Mouse (Mus musculus) large intestine, adult 2 months (tissue): ENCODE measurements around the gene Thrsp. TPM values are rescaled to one million over a fixed set of nuclear protein-coding genes. Genes with fewer than 3 reads are reported as not detected.

Experiments used
- DNase-seq: peaks from one replicate; pipeline ENCODE4 v3.0.0-alpha.2; 2012; ENCODE audit warnings: low read depth, low spot score
- WGBS: fragments of 180-500 bp; shearing (Covaris S2); methylation state at CpG from one replicate; pipeline ENCODE4 v1.1.7; 2018; 5-methylcytosine and 5-hydroxymethylcytosine counted together
- polyA plus RNA-seq: library from polyadenylated mRNA; depleted of rRNA; stranded (reverse); fragments of >200 nt; gene quantifications from 2 replicates; pipeline ENCODE4 v1.2.3, GENCODE M21; 2012

Thrsp gene
- polyA plus RNA-seq, 1 experiment: 18.1 TPM

DNA sequence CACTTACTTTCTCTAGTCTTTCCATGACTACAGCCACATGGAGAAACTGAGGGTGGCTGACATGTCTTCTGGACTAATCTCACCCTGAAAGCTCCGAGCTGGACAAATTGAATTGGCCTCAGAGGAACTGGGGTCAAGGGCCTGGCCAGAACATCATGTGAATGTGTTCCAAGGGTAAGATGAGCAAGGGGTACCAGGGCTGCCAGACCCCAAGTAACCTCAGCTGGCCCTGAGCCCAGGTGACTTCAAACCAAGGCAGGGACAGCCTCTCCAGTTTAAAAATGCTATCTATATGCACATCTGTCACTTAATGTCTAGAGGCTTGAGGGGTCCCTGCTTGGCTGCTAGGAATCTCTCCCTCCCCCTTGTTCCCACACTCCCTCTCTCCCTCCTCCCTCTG is 2.9 kb upstream of the Thrsp start:
- 81% methylated on average over 1 of the region's 1 CpGs for WGBS
- no peak for DNase-seq

DNA sequence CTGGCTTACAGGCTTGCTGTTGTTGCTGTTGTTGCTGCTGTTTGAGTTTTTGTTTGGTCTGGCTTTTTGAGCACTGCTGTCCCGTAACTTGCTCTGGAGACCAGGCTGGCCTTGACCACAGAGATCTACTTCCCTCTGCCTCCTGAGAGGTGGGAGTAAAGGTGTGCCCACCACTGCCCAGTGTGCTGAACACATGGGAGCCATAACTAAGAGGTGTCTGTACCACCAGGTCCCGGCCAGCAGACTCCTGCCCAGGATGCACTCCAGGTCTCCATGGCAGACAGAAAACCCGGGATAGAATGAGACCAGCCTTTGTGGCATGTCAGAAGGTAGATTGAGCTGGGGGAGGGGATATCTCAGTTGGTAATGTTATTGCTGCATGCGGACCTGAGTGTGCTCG is 1.6 kb upstream of the Thrsp start:
- no peak for DNase-seq
- WGBS: 85% methylated on average over 5 of the region's 5 CpGs

DNA sequence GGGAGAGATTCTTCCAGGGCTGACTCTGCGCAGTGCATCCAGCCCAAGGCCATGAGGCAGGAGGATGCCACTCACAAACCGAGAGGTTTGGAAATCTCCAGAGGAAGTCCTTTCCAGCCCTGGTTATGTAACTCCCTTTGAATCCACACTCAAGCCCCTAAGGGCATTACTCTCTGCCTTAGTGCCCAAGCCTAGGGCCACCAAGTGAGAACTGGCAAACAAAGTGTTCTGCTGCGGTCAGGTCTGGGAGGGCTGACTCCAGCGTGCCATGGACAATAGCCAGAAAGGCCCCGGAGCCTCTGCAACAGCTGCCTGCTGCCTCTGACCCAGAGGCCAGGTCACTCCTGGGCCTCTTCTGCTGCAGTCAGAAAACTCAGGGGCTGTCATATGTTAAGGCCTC is 1.2 kb upstream of the Thrsp start:
- 71% methylated on average over 5 of the region's 5 CpGs for WGBS
- DNase-seq: no peak

DNA sequence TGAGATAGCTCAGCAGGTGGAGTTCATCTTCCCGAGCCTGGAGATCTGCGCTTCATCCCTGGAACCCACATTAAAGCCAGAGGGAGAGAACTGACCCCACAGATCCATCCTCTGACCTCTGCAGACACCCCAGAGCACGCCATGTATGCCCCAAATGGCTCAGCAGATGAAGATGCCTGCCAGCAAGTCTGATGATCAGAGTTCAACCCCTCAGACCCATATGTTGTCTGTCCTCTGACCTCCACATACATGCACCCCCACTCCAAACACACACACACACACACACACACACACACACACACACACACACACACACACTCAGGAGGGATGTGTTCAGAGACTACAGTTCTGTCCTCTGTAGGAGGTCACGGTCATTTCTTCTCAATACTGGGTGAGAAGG is 1.1 kb downstream of the Thrsp start:
- 97% methylated on average over 4 of the region's 4 CpGs for WGBS
- no peak for DNase-seq

DNA sequence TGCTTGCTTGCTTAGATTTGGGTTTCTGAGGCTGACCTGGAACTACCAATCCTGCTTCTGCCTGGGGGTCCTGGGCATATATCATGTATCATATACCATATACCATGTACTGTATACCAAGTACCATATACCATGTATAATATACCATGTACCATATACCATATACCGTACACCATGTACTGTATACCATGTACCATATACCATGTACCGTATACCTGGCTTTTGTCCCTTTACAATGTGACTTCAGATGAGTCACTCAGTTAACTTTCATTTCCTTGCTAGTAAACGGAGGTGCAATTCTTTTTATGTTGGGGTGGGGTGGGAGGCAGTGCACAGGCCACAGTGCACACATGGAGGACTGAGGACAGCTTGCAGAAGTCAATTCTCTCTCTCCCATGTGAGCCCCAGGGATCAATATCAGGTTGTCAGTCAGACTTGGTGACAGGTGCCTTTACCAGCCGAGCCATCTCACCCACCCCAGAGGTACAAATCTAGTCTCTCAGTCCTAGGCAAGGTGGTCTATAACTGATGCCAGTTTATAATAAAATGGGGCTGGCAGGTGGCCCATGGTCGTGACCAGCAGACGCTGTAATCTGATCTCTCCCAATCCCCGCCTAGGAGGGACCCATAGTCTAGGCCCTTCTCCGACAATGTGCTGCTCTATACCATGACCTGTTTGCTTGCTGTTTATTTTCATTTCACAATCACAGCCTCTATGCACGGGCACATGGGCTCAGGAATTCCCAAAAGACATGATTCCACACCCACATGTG is 2.4 kb downstream of the Thrsp start:
- WGBS: 22% methylated on average over 9 of the region's 9 CpGs
- DNase-seq: no peak

DNA sequence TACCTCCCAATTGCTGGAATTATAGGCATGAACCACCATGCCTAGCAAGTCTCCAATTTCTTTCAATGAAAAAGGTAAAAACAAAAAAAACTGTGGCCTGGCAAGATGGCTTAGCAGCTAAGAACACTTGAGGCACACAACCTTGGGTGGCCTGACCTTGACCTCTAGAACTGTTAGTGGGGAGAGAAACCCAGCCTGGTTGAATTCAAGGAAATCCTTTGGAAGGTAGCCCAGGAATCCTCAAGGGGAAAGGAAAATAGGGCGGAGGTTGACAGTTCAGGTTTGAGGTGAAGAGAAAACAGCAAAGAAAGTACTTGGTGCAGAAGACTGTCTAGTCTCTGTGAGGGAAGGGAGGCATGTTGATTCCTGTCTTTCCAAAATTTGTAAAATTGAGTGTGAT is 3.1 kb downstream of the Thrsp start:
- 33% methylated on average over 1 of the region's 1 CpGs for WGBS
- DNase-seq: no peak

DNA sequence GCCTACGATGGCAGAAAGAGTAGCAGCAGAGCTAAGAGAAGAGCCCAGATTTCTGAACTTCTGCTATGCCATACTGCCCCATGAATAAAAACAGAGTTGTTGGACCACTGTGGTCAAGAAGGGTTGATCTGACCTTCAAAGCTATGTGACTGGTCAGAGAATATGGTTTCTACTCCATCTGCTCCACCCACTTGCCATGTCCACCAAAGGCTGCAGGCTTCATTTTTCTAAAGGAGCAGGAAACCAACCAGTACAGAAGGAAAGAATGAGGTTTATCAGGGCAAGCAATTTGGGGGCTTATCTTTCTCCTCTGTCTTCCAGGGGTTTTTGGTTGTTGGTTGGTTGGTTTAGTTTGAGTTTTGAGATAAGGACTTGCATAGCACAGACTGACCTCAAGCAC is 3.5 kb downstream of the Thrsp start:
- DNase-seq: no peak
- 94% methylated on average over 1 of the region's 1 CpGs for WGBS

DNA sequence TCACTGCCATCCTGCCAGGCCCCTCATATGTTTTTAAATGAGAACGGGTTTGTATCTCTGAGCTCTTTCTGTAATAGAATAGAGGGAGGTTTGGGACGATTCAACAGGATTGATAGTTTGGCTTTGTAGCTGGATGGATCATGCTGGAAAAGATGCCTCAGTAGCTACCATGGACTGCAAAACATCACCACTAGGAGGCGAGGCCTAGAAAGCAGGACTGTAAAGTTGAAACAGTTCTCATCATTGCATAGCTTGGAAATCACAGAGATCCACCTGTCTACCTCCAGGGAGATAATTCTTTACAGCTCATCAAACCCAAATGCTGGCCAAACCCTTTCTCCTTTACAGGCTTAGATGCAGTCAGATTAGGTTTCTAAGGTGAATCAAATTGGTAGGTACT is 6.0 kb downstream of the Thrsp start:
- DNase-seq: no peak
- 88% methylated on average over 3 of the region's 3 CpGs for WGBS

DNA sequence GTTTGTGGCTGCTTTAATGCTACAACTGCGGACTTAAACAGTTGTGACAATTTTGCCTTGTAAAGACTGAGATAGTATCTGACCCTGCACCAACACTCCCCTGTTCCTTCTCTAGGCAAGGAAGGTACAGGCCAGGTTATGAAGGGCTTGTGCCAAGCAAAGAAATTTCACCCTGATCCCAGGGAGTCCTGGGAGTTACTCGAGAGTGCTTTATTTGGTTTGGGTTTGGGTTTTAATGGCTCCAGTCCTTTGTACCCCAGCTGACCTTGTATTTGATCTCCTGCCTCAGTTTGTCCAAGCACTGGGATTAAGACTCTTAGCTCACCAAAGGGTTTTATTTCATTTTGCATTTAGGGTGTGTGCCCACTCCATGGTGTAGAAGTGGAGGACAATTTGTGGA is 6.4 kb downstream of the Thrsp start:
- 84% methylated on average over 2 of the region's 2 CpGs for WGBS
- no peak for DNase-seq

DNA sequence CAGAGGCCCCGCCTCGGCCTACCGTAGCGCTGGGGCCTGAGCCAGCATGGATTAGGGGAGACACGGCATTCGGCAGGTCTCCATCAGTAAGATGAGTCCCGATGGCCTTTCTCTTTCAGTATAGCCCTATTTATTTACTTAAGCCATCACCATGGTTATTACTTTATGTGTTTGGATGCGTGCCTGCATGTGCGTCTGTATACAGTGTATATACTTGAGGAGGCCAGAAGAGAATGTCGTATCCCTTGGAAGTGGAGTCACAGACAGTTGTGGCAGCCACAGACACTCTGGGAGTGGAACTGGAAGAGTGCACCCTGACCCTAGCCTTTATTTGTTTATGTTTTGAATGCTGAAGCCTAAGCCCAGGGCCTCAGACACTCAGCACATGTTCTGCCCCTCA is 10.4 kb downstream of the Thrsp start:
- no peak for DNase-seq
- WGBS: 39% methylated on average over 10 of the region's 10 CpGs

DNA sequence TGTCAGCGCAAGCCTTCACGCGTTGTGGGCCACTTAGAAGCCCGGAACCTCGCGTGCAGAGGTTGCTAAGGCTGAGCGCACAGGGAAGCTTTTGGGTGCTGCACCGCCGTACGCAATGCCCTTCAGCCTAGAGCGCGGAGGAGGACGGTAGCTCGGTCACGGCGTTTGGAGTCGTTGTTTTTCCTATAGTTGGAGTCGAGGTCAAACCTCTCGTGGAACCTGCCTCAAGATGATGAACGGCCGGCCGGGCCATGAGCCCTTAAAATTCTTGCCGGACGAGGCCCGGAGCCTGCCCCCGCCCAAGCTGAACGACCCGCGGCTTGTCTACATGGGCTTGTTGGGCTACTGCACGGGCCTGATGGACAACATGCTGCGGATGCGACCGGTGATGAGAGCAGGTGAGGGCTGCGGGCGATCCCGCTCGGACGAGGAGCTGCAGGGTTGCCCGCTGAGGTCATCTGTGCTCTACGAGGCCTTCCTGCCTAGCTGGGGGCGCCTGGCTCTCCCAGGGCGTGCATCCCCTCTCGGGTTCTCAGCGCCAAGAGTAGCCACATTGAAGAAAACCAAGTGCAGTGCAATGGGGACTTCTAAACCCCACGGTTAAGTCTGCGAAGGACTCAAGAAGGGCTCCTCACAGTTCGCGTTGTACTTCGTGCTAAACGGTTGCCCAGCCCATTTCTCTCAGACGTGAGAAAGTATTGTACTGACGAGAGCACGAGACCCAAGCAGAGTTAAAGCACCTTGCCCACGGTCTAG is 17.4 kb downstream of the Thrsp start, which contains the start of gene Ndufc2:
TSS of gene Ndufc2 (plus strand) at position 44 of the 756 bp plus-strand sequence.
- DNase-seq: peak; percentile 64
- under 1% methylated on average over 54 of the region's 54 CpGs for WGBS

DNA sequence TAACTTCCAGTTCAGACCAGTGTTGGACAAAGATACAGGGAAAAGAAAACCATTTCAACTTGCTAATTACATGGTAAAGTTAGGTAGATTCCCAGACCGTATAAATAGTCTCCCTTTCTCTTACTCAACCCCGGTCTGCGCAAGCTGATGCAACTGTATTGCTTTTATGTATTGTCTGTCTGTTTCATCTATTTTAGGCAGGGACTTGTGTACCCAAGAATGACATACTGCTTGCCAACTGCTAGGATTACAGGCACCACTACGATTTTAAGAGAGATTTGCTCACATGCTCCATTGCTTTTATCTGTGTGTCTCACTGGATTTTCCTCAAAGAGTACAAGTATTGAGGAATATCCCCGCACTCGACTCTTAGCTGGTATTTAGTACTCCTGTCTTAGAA is 18.6 kb downstream of the Thrsp start:
- 85% methylated on average over 6 of the region's 6 CpGs for WGBS

DNA sequence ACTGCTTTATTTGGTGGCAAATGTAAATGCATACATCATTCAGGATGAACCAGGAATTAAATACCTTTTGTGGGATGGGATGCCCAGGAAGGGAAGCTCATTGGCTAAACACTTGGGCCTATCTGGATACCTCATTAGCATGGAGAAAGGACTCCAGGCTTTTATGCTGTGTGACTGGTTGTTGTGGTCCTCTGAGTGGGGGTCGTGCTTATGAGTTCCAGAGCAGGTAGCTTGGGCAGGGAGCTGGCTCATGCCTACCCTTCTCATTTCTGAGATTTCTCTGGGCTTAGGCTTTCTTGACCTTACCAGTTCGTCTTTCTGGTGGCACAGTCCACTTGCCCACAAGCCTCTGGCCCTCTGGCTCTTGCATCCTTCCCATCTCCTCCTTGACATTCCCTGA is 23.2 kb downstream of the Thrsp start:
- 80% methylated on average over 2 of the region's 2 CpGs for WGBS

More for the DNA sequence above, 18.6 kb downstream of the Thrsp start:
- DNase-seq: no peak

DNA sequence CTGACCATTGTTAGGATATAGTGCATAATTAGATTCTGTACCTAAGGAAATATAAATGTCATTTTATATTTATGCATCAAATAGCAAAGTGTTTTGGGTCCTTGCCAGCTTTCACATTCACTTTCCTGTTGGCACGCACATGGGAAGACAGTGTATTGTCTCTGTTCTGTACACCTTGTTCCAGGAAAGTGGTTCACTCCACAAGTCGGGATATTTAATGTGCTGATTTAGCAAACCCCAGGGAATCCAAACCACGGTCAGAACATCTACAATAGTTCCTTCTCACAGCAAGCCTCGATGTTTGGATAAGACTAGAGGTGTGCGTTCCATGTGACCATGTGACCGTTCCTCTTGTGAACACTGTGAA is 25.5 kb downstream of the Thrsp start:
- no peak for DNase-seq
- WGBS: 63% methylated on average over 6 of the region's 6 CpGs

More for the DNA sequence above, 23.2 kb downstream of the Thrsp start:
- no peak for DNase-seq

DNA sequence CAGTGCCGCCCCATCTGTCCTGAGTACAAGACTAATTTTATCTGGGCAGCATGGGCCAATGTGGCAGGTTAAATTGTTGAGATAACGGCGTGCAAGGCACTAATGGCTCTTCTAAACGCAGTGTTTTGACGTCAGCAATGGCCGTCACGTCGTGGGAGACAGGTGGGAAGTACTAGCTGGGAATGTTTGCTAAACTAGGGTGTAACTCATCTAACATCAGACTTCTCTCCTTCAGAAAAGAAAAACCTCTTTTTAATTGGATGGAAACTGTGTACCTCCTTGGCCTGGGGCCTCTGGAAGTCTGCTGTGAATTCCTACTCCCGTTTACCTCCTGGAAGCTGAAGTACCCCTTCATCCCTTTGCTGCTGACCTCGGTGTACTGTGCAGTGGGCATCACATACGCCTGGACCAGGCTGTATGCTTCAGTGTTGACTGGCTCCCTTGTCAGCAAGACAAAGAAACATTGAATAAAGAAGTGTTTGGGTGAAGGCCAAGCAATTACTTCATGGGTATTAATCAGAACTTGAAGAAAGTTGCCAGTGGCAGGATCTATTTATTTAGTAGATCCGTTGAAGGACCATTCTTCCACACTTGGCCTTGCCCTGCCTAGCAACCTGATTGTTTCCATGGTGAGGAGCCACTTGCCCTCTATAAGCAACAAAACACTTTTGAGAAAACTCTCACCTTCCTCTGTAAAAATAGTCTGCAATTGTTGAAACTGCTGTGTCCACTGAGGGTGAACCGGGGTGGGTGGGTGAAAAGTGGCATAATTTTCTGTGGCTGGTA is 26.0 kb downstream of the Thrsp start:
- DNase-seq: no peak

DNA sequence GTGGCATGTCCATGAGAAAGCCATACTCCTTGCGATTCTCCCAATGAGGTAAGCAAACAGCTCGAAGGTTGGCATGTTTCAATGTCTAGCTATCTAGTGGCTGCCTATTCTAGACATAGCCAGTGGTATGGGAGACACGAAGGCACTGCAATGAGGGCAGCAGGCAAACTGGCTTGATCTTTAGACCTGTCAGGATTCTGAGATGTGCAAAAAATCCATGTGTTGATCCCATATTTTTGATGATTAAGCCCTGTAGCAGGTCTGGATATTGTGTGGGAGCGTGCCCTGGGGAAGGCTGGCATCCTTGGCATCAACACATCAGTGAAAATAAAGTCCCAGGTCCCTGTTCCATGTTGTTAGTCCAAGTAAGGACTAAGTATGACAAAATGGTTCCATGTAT is 29.0 kb downstream of the Thrsp start:
- no peak for DNase-seq
- 91% methylated on average over 4 of the region's 4 CpGs for whole genome bisulfite sequencing

More for the DNA sequence above, 26.0 kb downstream of the Thrsp start:
- WGBS: 71% methylated on average over 13 of the region's 13 CpGs

DNA sequence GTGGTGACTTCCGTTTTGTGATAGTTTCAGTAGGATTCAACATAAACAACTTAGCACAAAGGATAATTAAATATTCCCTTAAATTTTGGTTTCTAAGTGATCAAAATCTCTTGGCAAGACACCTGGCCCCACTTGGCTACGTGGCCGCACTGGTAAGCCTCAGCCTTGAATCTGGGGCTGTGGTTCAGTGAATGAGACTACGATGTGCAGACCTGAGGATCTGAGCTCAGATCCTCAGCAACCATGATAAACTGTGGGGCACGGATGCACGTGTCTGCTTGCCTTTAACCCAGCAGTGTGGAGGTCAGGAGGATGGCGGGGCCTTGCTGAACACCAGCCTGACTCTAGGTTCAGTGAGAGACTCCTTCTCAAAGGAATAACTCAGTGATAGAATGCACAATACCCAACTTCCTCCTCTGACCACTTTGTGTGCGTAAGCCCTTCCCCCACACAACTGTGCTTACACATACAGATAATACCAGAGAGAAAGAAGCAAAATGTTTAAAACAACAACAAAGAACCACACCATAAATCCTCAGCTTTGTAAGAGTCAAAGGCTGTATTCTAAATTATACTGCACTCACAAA is 29.9 kb downstream of the Thrsp start:
- DNase-seq: no peak
- WGBS: 86% methylated on average over 8 of the region's 8 CpGs

DNA sequence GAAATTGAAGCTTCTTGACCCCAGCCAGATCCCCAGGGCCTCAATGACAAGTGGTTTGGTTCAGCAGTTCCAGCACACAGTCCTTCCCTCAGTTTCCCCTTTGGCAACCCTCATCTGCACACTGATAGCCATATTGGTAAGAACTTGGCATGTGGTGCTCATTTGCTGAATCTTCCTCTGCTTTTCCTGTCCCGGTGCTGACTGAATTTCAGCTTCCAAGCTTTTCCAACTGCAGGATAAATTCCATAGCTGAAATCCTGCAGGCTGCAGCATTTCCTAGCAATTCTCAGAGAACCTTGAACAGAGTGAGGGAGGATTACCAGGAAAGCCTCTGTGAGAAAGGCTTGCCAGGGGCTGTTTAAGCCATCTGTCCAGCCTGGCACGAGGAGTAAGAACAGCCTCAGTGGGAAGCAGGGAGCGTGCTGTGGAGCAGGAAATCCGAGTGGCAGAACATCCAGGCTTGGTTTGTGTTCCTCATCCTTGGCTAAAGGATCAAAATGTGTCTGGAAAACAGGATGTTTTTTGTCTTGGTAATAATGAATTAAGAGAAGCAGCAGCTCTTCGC is 30.6 kb downstream of the Thrsp start:
- WGBS: 70% methylated on average over 5 of the region's 5 CpGs
- DNase-seq: no peak

DNA sequence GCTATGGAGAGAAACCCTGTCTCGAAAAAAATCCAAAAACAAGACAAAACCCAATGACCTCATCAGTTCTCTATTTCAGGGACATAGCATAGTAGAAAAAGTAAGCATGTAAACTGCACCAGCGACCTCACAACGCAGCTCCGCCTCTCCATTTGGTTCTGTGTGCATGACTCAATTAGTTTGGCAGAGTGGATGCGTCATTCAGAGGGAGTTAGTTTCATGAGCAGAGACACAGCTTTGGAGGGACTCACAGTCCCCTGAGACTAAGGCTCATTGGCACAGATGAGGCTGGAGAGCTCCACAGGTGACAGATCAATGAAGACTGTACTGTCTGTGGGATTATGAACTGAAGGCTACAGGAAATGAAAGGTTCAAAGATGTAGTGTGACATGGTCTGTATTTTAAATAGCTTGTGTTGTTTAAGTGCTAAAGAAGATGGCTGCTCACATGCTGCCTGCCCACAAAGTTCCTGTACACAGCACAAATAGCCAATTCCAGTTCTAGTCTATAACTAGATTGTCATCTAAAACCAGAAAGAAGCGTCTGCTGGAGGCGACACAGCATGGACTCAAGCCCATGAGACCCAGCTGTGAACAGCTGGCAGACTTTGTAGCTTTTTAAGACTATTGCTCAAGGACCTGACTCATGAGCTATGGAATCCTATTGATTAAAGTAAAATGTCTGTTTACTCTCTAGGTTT is 31.3 kb downstream of the Thrsp start:
- no peak for DNase-seq
- WGBS: 79% methylated on average over 7 of the region's 7 CpGs
